Mouse (Mus musculus) embryonic facial prominence, embryonic 15.5 days (tissue): Measurements from ENCODE around the gene Ccdc97. TPM values are rescaled to one million over a fixed set of nuclear protein-coding genes. Genes with fewer than 3 reads are reported as not detected.

Experiments used
- polyA plus RNA-seq: library from polyadenylated mRNA; unstranded; fragments of >200 nt; fragmentation: Nextera tagmentation; extraction: Ambion mirVana; gene quantifications from 2 replicates; pipeline ENCODE4 v1.2.1, GENCODE M21; 2015

The Ccdc97 gene
- polyA plus RNA-seq, 1 experiment from 2014 or later, result 32.8 TPM

Other genes with a start within 250 kb of the Ccdc97 start
- 6.7 and 7.1 TPM in 2 replicates for gene Ceacam1, start 241.5 kb downstream of the Ccdc97 start, polyA plus RNA-seq
- gene Ceacam2, start 179.2 kb downstream of the Ccdc97 start, polyA plus RNA-seq, result 0.11 TPM in 1 of 2 replicates, not detected in the other
- gene Erich4, start 103.2 kb downstream of the Ccdc97 start, polyA plus RNA-seq, result not detected in 2 replicates
- 30.6 and 33.8 TPM in 2 replicates for gene Dmac2, start 99.7 kb downstream of the Ccdc97 start, polyA plus RNA-seq
- 13.5 and 13.8 TPM in 2 replicates for gene B3gnt8, start 92.4 kb downstream of the Ccdc97 start, polyA plus RNA-seq
- 55.3 and 64.7 TPM in 2 replicates for gene Bckdha, start 60.1 kb downstream of the Ccdc97 start, polyA plus RNA-seq
- gene Exosc5, start 59.9 kb downstream of the Ccdc97 start, polyA plus RNA-seq, result 70.1 and 71.3 TPM in 2 replicates
- gene Tmem91, start 43.9 kb downstream of the Ccdc97 start, polyA plus RNA-seq, result 3.2 and 3.4 TPM in 2 replicates
- 29.0 and 31.3 TPM in 2 replicates for gene B9d2, start 38.3 kb downstream of the Ccdc97 start, polyA plus RNA-seq
- gene Tgfb1, start 32.1 kb downstream of the Ccdc97 start, polyA plus RNA-seq, result 4.3 and 4.8 TPM in 2 replicates
- gene Hnrnpul1, start 35.7 kb upstream of the Ccdc97 start, polyA plus RNA-seq, result 56.8 and 61.0 TPM in 2 replicates
- 112 and 124 TPM in 2 replicates for gene Axl, start 69.6 kb upstream of the Ccdc97 start, polyA plus RNA-seq
- gene Cyp2s1, start 97.8 kb upstream of the Ccdc97 start, polyA plus RNA-seq, result 6.1 and 7.8 TPM in 2 replicates
- gene Cyp2b10, start 178.5 kb upstream of the Ccdc97 start, polyA plus RNA-seq, result not detected in 2 replicates